Mouse (Mus musculus) heart, postnatal 0 days (tissue): ENCODE data around the gene Tram2. TPM values are rescaled to one million over a fixed set of nuclear protein-coding genes. Genes with fewer than 3 reads are reported as not detected.

Experiments used
- ATAC-seq: fragments of 200-750 bp; cut with Nextera tagmentation; 2 replicates; pipeline ENCODE4 v1.8.0; 2017; ENCODE audit warnings: low read depth, moderate number of reproducible peaks, moderate library complexity; ENCODE audit not compliant: insufficient read depth
- DNase-seq: peaks from one replicate; pipeline ENCODE4 v3.0.0-alpha.2; 2016; ENCODE audit warnings: low spot score
- H3K27ac ChIP-seq: fragments of 300-500 bp; sonication (generic); 2 replicates; pipeline ENCODE4 v1.5.1; 2014; ENCODE audit warnings: low read depth, mild to moderate bottlenecking
- H3K27me3 ChIP-seq: fragments of 300-500 bp; sonication (generic); 2 replicates; pipeline ENCODE4 v1.6.1; 2014; ENCODE audit warnings: low read length, mixed read lengths; ENCODE audit not compliant: control insufficient read depth, insufficient read depth
- H3K36me3 ChIP-seq: fragments of 300-500 bp; sonication (generic); replicated peaks from 2 replicates; pipeline ENCODE4 v1.6.1; 2014; ENCODE audit warnings: low read length, mixed read lengths; ENCODE audit not compliant: control insufficient read depth, insufficient read depth
- H3K4me1 ChIP-seq: fragments of 300-500 bp; sonication (generic); 2 replicates; pipeline ENCODE4 v1.6.1; 2014; ENCODE audit warnings: antibody characterized with exemption; ENCODE audit not compliant: control insufficient read depth, insufficient read depth
- H3K4me2 ChIP-seq: fragments of 300-500 bp; sonication (generic); 2 replicates; pipeline ENCODE4 v1.6.1; 2014; ENCODE audit warnings: low read depth, mild to moderate bottlenecking, low read length, moderate library complexity
- H3K4me3 ChIP-seq: fragments of 300-500 bp; sonication (generic); 2 replicates; pipeline ENCODE4 v1.5.1; 2014; ENCODE audit warnings: low read depth, low read length
- H3K9ac ChIP-seq: fragments of 300-500 bp; sonication (generic); replicated peaks from 2 replicates; pipeline ENCODE4 v1.6.1; 2014; ENCODE audit warnings: low read depth, low read length, mixed read lengths
- H3K9me3 ChIP-seq: fragments of 300-500 bp; sonication (generic); replicated peaks from 2 replicates; pipeline ENCODE4 v1.6.1; 2016; ENCODE audit warnings: low read length; ENCODE audit not compliant: control insufficient read depth
- CTCF ChIP-seq: IDR thresholded peaks from 2 replicates; pipeline ENCODE4 v1.5.1; 2016; ENCODE audit warnings: antibody characterized with exemption, control low read depth, low read depth
- EP300 ChIP-seq: IDR thresholded peaks from 2 replicates; pipeline ENCODE4 v1.6.1; 2016; ENCODE audit warnings: antibody characterized with exemption, low read depth
- WGBS: fragments of 180-500 bp; shearing (Covaris S2); extraction: QIAGEN DNeasy Blood & Tissue Kit; methylation state at CpG from one replicate; pipeline ENCODE4 v1.1.7; 2014; 5-methylcytosine and 5-hydroxymethylcytosine counted together
- polyA plus RNA-seq: library from polyadenylated mRNA; unstranded; fragments of >200 nt; fragmentation: Nextera tagmentation; extraction: Ambion mirVana; gene quantifications from 2 replicates; pipeline ENCODE4 v1.2.1, GENCODE M21; 2015
- total RNA-seq: library from RNA; depleted of rRNA; stranded (reverse); fragments of >200 nt; gene quantifications from 2 replicates; pipeline ENCODE4 v1.2.3, GENCODE M21; 2014; ENCODE audit warnings: low replicate concordance

Tram2 gene
- total and polyA plus RNA-seq, 2 experiments from 2014 or later = 2.4 TPM

GRCm38 (mm10) chr1:21074231-21074630, 4.8 kb downstream of the Tram2 start:
- Histone ChIP-seq H3K4me2 (peak overlapping the region; percentile 15; the same call in 1 of the 2 replicates), H3K36me3 (no peaks in the 10 kb centered on the region), H3K27me3 (no peaks in the 10 kb centered on the region), H3K9ac (no peak overlapping the region), H3K9me3 (no peaks in the 10 kb centered on the region), H3K27ac (no peak overlapping the region), H3K4me3 (no peak overlapping the region), H3K4me1 (peaks cover 52% of the 10 kb centered on the region)
- 37% methylated on average over 5 of the region's 5 CpGs for WGBS
- DNase-seq (peak; percentile 60), ATAC-seq (no peak)
- TF ChIP-seq EP300 (no peak), CTCF (no peak; the same call in 1 of the 2 replicates)

GRCm38 (mm10) chr1:21072875-21073444, 6.1 kb downstream of the Tram2 start:
- Histone ChIP-seq H3K36me3 (no peaks in the 10 kb centered on the region), H3K9me3 (no peaks in the 10 kb centered on the region), H3K4me2 (no peak overlapping the region), H3K4me3 (no peak overlapping the region), H3K27ac (no peak overlapping the region), H3K27me3 (no peaks in the 10 kb centered on the region), H3K9ac (no peak overlapping the region), H3K4me1 (peaks cover 60% of the 10 kb centered on the region)
- 47% methylated on average over 12 of the region's 12 CpGs for WGBS
- TF ChIP-seq EP300 (no peak), CTCF (no peak)
- DNase-seq (no peak), ATAC-seq (no peak)

- Histone ChIP-seq H3K27me3 (no peaks in the 10 kb centered on the region), H3K4me3 (no peak overlapping the region), H3K4me1 (peaks cover 42% of the 10 kb centered on the region), H3K36me3 (0 out of 2 replicates have a peak, but pooled peaks cover 6% of the 10 kb centered on the region), H3K4me2 (no peak overlapping the region), H3K27ac (peak overlapping the region; percentile 64), H3K9ac (no peak overlapping the region), H3K9me3 (0 out of 2 replicates have a peak, but pooled peaks cover 6% of the 10 kb centered on the region)
- WGBS = 60% methylated on average over 13 of the region's 13 CpGs
- DNase-seq = no peak
- TF ChIP-seq CTCF (no peak), EP300 (no peak)
- ATAC-seq = no peak
Measured at GRCm38 (mm10) chr1:21070658-21071057, 8.4 kb downstream of the Tram2 start.

GRCm38 (mm10) chr1:21069830-21070522, 9.1 kb downstream of the Tram2 start:
- 71% methylated on average over 12 of the region's 12 CpGs for WGBS
- Histone ChIP-seq H3K9me3 (0 out of 2 replicates have a peak, but pooled peaks cover 6% of the 10 kb centered on the region), H3K27ac (0 out of 2 replicates have a peak overlapping the region, but pooled peaks have one; percentile 10), H3K27me3 (no peaks in the 10 kb centered on the region), H3K36me3 (0 out of 2 replicates have a peak, but pooled peaks cover 6% of the 10 kb centered on the region), H3K4me3 (no peak overlapping the region), H3K4me2 (peak overlapping the region; percentile 8; the same call in 1 of the 2 replicates), H3K4me1 (peaks cover 35% of the 10 kb centered on the region), H3K9ac (no peak overlapping the region; the same call in 1 of the 2 replicates)
- no peak for DNase-seq
- no peak for TF ChIP-seq CTCF
- no peak for ATAC-seq

GRCm38 (mm10) chr1:21068491-21068890, 10.5 kb downstream of the Tram2 start:
- 0 out of 2 replicates have a peak, but pooled peaks cover 6% of the 10 kb centered on the region for H3K36me3 ChIP-seq
- DNase-seq (peak; percentile 85), ATAC-seq (peak; percentile 82)
- H3K4me1 ChIP-seq = peaks cover 20% of the 10 kb centered on the region
- 0 out of 2 replicates have a peak, but pooled peaks cover 6% of the 10 kb centered on the region for H3K9me3 ChIP-seq
- H3K4me2 ChIP-seq = no peak overlapping the region
- no peak overlapping the region for H3K27ac ChIP-seq
- no peak overlapping the region for H3K4me3 ChIP-seq
- TF ChIP-seq CTCF (no peak), EP300 (no peak)
- H3K9ac ChIP-seq = no peak overlapping the region
- 11% methylated on average over 1 of the region's 1 CpGs for WGBS
- H3K27me3 ChIP-seq = no peaks in the 10 kb centered on the region
